In the genomic region with DNA sequence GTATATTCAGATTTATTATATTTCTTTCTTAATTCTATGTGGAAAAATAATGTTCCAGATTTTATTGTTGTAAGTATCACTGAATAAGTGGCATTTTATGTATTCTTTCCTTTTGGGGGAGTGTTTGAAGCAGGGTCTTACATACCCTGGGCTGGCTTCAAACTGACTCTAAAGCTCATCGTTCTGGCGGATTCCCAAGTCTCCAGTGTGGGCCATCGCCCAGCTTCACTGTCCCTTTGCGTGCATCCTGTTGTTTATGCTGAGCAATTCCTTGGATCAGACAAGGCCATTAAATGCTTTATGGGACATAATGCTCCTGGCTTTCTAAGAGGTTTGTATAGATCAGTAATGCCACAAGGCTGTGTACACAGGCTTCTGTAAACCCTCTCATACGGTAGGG, we compare ENCODE assay signal across 18 mouse cellular contexts. TPM values are rescaled to one million over a fixed set of nuclear protein-coding genes. Genes with fewer than 3 reads are reported as not detected.
DNase-seq lines count a peak whose midpoint lies in the region.
"Had no signal": no experiment of that assay in that cellular context is flagged by ENCODE, and none has a peak within 500 bp of the region (broad histone marks: within the 10 kb centered on the region; RNA-seq: fewer than 3 reads in every experiment).

No protein-coding gene starts in this region.

- DNase-seq in cerebellum, postnatal 14 days: peak; percentile 37 to 45
- DNase-seq in cerebellum, postnatal 36 days: no peak
- peak; percentile 45 for DNase-seq in kidney, postnatal 14 days
- no peak for DNase-seq in kidney, adult 18-20 months
- DNase-seq in lung, postnatal 10 days: peak; percentile 59
- peak; percentile 38 to 51 for DNase-seq in lung, postnatal 4 days
- DNase-seq in gastrocnemius, adult 8-10 months (ENCODE audit: low spot score in 2 of 2): no peak
- DNase-seq: adrenal gland, postnatal 10 days; cerebellum, adult 11-12 months; cerebellum, adult 9-10 months; embryo, embryonic 11 days; gastrocnemius, postnatal 10 days; heart, adult 18-20 months; heart, postnatal 10 days; heart, postnatal 4 days had no signal

RNA-seq across cellular contexts. Expression of gene 9930022D16Rik, which starts 24.7 kb away (rescaled TPM):
- not detected for total RNA-seq in gastrocnemius, adult 8-10 months (2022)
- total RNA-seq: adrenal gland, postnatal 10 days; adrenal gland, postnatal 4 days; common myeloid progenitor, adult 5-6 weeks; gastrocnemius, postnatal 10 days; gastrocnemius, postnatal 4 days; heart, adult 18-20 months; heart, postnatal 10 days; heart, postnatal 4 days had no signal

RNA-seq across cellular contexts. Expression of gene Gna13, which starts 26.4 kb away (rescaled TPM):
- 10 to 100 TPM; 23.3 to 30.3 (median 28.4) TPM for total RNA-seq in gastrocnemius, adult 8-10 months (2022)

RNA-seq across cellular contexts. Expression of gene Amz2, which starts 36.7 kb away (rescaled TPM):
- total RNA-seq in gastrocnemius, adult 8-10 months (2022): 10 to 100 TPM; 64.3 to 84.3 (median 72.6) TPM

Comparison
In these comparisons a context has a peak if more than half of its experiments do, and no peak if none do; other contexts are left out.
1. DNase-seq: peak in cerebellum, postnatal 14 days (2 of 2), kidney, postnatal 14 days (single experiment), lung, postnatal 10 days (single experiment) and lung, postnatal 4 days (2 of 2); none in cerebellum, postnatal 36 days (0 of 2), kidney, adult 18-20 months (single experiment) and gastrocnemius, adult 8-10 months (0 of 2).